Mouse (Mus musculus): ENCODE data around the gene Zdhhc21. TPM values are rescaled to one million over a fixed set of nuclear protein-coding genes. Genes with fewer than 3 reads are reported as not detected.

Gene Zdhhc21
- 2.8 and 5.0 TPM in 2 replicates for polyA plus RNA-seq (2012; rRNA removed)

DNA sequence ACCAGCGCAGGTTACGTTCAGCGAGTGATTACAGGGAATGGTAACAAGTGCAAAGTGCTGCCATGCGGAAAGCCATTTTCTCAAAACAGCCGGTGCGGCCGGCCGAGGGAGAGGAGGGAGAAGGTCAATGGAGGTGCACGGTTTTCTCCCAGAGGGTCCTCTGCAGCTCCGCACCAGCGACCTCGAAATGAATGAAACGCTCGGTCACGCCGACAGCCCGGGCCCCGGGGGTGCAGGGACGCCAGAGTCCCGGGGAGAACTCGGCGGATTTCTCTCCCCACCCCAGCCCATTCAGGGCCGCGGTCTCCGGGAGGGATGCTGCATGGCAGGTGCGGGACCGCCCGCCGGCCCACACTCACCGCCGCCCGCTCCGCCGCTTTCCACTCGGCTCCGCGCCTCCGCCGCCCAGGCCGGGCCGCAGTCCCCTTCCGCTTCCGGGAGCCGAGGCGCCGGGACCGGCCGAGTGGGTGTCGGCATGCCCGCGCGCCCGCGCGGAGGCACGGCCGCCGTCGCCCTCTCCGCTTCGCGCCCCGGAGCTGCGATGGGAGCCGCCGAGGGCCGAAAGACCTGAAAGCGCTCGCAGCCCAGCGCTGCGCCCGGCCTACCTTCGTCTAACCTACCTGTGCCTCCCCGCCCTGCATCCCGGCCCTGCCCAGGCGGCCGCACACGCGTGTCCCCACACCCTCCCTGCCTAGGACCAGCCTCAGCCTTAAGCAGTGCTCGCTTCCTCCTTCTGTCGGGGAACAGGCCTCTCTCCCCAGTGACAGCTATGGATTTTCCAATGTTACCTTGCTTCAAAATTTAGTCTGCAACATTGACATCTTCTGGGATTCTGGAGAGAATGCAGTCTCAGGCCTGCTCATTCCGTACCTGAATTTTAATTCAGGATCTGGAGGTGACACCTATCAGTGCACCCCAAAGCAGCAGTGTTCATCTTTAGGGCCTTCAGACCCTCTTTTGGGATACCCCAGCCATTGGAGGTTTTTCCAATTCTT, at the start of gene Zdhhc21:
Gene Zdhhc21, minus strand, starts transcription at position 828 of the 995 bp plus-strand sequence.

GRCm38 (mm10) chr4:82884636-82885534, 25.1 kb upstream of the Zdhhc21 start, which contains the start of gene Cer1:
Gene Cer1 (minus strand): TSS chr4:82885148.

Other genes with a start within 250 kb of the Zdhhc21 start
- 8.4 and 8.9 TPM in 2 replicates for gene Nfib, start 154.2 kb downstream of the Zdhhc21 start, polyA plus RNA-seq (2012; rRNA removed)
- not detected in 2 replicates for gene Cer1, start 25.2 kb upstream of the Zdhhc21 start, polyA plus RNA-seq (2012; rRNA removed)
- 0.30 and 0.66 TPM in 2 replicates for gene Frem1, start 192.4 kb upstream of the Zdhhc21 start, polyA plus RNA-seq (2012; rRNA removed)

All from colon, adult 2 months (tissue).